Mouse (Mus musculus) midbrain, embryonic 10.5 days (tissue): ENCODE results near the gene Myo10. TPM values are rescaled to one million over a fixed set of nuclear protein-coding genes. Genes with fewer than 3 reads are reported as not detected.
A peak's percentile ranks its signal among the peaks of the same experiment; 100 is the strongest.

Experiments used
- DNase-seq: peaks from one replicate; pipeline ENCODE4 v3.0.0-alpha.2; 2017; ENCODE audit warnings: low spot score
- H3K27ac ChIP-seq: fragments of 300-500 bp; sonication (generic); replicated peaks from 2 replicates; pipeline ENCODE4 v1.5.1; 2016; ENCODE audit warnings: mild to moderate bottlenecking
- H3K27me3 ChIP-seq: fragments of 300-500 bp; sonication (generic); 2 replicates; pipeline ENCODE4 v1.6.1; 2016; ENCODE audit warnings: low read depth, mild to moderate bottlenecking; ENCODE audit not compliant: poor library complexity, severe bottlenecking
- H3K36me3 ChIP-seq: fragments of 300-500 bp; sonication (generic); 2 replicates; pipeline ENCODE4 v1.6.1; 2016; ENCODE audit warnings: mild to moderate bottlenecking, moderate library complexity
- H3K4me1 ChIP-seq: fragments of 300-500 bp; sonication (generic); 2 replicates; pipeline ENCODE4 v1.6.1; 2016
- H3K4me3 ChIP-seq: fragments of 300-500 bp; sonication (generic); 2 replicates; pipeline ENCODE4 v1.5.1; 2016; ENCODE audit warnings: mild to moderate bottlenecking, moderate library complexity
- H3K9me3 ChIP-seq: fragments of 300-500 bp; sonication (generic); replicated peaks from 2 replicates; pipeline ENCODE4 v1.6.1; 2016; ENCODE audit warnings: mild to moderate bottlenecking
- WGBS: fragments of 180-500 bp; shearing (Covaris S2); methylation state at CpG from one replicate; pipeline ENCODE4 v1.1.7; 2016; 5-methylcytosine and 5-hydroxymethylcytosine counted together
- polyA plus RNA-seq: library from polyadenylated mRNA; unstranded; fragments of >200 nt; fragmentation: Nextera tagmentation; extraction: Ambion mirVana; gene quantifications from 2 replicates; pipeline ENCODE4 v1.2.1, GENCODE M21; 2016

The Myo10 gene
- polyA plus RNA-seq, 1 experiment from 2014 or later, result 74.7 TPM

DNA sequence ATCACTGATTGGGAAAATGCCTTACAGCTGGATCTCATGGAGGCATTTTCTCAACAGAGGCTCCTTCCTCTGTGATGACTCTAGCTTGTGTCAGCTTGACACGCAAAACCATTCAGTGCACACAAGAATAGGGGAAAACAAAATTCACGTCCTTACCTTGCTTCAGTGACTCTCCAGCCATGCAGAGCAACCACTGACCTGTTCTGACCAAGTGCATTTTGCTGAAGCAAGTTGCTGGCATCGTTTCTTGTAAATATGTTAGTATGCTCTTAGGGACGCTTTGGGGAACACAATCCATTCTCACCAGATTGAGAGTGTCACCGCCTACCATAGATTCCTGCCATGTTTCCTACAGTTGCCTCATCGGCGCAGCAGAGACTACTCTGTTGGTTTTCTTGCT, 166.2 kb downstream of the Myo10 start:
- 0 out of 2 replicates have a peak, but pooled peaks cover 9% of the 10 kb centered on the region for H3K4me1 ChIP-seq
- no peak for DNase-seq
- no peaks in the 10 kb centered on the region for H3K9me3 ChIP-seq
- WGBS, result 89% methylated on average over 7 of the region's 7 CpGs
- no peak overlapping the region for H3K4me3 ChIP-seq
- H3K36me3 ChIP-seq, result peaks cover 98% of the 10 kb centered on the region
- no peaks in the 10 kb centered on the region for H3K27me3 ChIP-seq
- no peak overlapping the region for H3K27ac ChIP-seq

DNA sequence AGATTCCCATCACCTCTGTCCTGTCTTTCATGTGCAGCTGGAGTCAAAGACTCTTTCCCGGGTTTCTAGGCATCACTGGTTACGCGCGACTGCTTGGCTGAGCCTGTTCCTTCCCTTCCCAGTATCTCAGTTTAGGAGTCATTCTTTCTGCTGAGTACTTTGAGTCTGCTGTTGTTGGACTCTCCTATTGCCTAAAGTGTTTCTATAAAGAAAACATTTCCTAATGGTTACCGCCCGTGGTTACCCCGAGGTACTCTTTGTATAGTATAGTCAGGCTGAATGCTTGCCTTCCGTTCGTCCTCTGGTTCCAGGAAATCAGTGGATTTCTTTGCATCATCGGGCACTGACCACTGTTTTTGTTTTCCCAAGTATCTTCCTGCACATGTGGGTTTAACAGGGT, 166.9 kb downstream of the Myo10 start:
- WGBS, result 79% methylated on average over 10 of the region's 10 CpGs
- no peaks in the 10 kb centered on the region for H3K9me3 ChIP-seq
- no peaks in the 10 kb centered on the region for H3K27me3 ChIP-seq
- no peak overlapping the region for H3K4me3 ChIP-seq
- 0 out of 2 replicates have a peak, but pooled peaks cover 9% of the 10 kb centered on the region for H3K4me1 ChIP-seq
- no peak overlapping the region for H3K27ac ChIP-seq
- peaks cover 98% of the 10 kb centered on the region for H3K36me3 ChIP-seq
- DNase-seq, result no peak

DNA sequence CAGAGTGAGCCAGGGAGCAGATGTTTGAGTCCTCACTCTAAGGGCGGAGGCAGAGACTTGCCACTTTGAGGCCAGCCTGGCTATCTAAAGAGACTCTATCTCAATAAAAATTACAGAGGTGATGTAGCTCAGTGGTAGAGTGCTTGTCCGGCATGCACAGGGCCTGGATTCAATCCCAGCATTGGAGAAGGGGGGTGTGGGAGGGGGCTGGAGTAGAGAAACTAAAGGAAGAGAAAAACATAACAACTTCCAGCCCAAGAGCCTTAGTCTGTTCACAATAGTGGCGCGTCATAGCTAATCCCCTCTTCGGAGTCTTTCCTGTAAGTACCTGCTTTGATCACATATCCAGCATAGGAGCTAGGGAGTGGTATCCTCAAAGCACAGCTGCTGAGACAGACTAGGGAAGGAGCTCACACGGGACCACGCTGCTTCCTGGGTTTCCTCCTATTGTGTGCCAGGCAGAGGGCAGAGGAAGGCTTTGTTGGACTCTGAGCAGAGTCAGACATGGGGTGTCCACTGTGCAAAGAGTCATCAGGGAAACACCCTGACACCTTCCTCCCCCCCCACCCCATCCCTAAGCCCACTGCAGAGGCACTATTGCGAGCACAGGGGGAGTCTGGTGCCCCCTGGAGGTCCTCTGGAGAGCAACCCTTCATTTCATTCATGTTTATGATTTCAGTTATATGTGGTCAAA, 169.5 kb downstream of the Myo10 start:
- H3K9me3 ChIP-seq, result no peaks in the 10 kb centered on the region
- 78% methylated on average over 8 of the region's 8 CpGs for WGBS
- DNase-seq, result no peak
- 0 out of 2 replicates have a peak, but pooled peaks cover 9% of the 10 kb centered on the region for H3K4me1 ChIP-seq
- H3K27ac ChIP-seq, result no peak overlapping the region
- H3K36me3 ChIP-seq, result peaks cover 98% of the 10 kb centered on the region
- no peaks in the 10 kb centered on the region for H3K27me3 ChIP-seq
- no peak overlapping the region for H3K4me3 ChIP-seq

DNA sequence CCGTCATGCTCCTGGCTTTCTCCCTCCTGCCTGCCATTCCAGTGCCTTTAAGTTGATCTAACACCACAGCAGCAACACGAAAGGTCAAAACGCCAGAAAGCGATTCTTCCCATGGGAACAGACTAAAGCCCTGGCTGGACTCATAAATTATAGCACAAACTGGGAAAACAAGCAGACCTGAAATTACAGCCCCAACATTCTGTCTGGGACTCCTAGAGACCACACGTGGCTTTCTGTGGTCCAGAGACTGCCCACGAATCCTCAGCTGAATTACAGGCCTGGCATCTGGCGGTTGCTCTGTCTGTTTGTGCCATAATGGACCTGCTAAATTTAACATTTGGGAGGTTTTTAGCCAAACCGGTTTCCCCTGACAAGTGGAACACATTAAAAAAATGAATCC, 171.8 kb downstream of the Myo10 start:
- Histone ChIP-seq H3K27me3 (no peaks in the 10 kb centered on the region), H3K36me3 (peaks cover 98% of the 10 kb centered on the region), H3K9me3 (no peaks in the 10 kb centered on the region), H3K4me3 (no peak overlapping the region), H3K4me1 (0 out of 2 replicates have a peak, but pooled peaks cover 3% of the 10 kb centered on the region), H3K27ac (no peak overlapping the region)
- no peak for DNase-seq
- WGBS, result 90% methylated on average over 8 of the region's 8 CpGs

DNA sequence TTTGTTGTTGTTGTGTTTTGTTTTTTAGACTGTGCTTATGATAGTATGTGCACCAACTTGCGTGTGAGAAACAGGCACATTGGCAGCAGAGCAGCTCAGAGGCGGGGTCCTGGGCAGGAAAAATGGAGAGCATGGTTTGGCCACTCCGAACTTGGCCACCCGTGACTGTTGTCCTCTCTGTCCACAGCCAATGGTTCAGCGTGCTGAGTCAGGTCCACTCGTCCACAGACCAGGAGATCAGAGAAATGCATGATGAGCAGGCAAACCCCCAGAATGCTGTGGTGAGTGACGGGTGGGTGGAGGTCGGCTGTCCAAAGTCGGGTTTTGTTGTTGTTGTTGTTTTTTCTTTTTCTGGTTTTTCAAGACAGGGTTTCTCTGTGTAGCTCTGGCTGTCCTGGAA, 173.2 kb downstream of the Myo10 start:
- Histone ChIP-seq H3K9me3 (no peaks in the 10 kb centered on the region), H3K4me3 (no peak overlapping the region), H3K4me1 (no peaks in the 10 kb centered on the region), H3K27me3 (no peaks in the 10 kb centered on the region), H3K27ac (no peak overlapping the region), H3K36me3 (peaks cover 98% of the 10 kb centered on the region)
- 94% methylated on average over 9 of the region's 9 CpGs for WGBS
- no peak for DNase-seq

DNA sequence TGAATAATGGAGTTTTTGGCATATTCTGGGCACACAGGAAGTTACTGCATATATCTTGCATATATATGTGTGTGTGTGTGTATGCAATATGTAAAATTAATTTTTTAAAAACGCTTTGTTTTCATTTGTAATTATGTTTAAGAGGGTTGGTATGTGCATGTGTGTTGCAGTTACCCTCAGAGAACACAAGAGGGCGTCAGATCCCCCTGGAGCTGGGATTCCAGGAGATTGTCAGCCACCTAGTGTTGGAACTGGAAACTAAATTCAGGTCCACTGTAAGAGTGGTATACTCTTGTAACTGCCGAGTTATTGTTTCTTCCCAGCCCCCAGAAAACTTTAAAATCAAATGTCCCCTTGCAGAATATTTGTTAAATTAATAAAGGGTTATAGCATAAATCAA, 174.0 kb downstream of the Myo10 start:
- no peak for DNase-seq
- H3K36me3 ChIP-seq, result peaks cover 98% of the 10 kb centered on the region
- H3K27ac ChIP-seq, result no peak overlapping the region
- H3K4me3 ChIP-seq, result no peak overlapping the region
- WGBS, result 66% methylated on average over 3 of the region's 3 CpGs
- H3K4me1 ChIP-seq, result no peaks in the 10 kb centered on the region
- H3K27me3 ChIP-seq, result no peaks in the 10 kb centered on the region
- no peaks in the 10 kb centered on the region for H3K9me3 ChIP-seq

DNA sequence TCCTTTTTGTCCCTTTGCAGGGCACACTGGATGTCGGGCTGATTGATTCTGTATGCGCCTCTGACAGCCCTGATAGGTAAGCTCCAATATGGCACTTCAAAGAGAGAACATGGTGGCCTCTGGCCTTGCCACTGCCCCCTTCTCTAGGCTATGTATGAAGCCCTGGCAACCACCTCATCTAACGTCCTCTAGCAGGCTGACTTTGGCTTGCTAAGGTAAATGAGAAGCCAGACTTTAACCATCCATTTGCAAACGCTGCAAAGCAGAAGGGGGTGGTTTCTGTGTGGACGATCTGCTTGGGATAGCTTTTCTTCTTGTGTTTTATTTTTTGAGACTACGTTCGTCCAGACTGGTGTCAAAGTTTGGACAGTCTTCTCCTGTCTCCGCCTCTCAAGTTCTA, 174.9 kb downstream of the Myo10 start:
- Histone ChIP-seq H3K9me3 (no peaks in the 10 kb centered on the region), H3K4me3 (no peak overlapping the region), H3K36me3 (peaks cover 99% of the 10 kb centered on the region), H3K4me1 (no peaks in the 10 kb centered on the region), H3K27ac (no peak overlapping the region), H3K27me3 (no peaks in the 10 kb centered on the region)
- WGBS, result 91% methylated on average over 8 of the region's 8 CpGs
- no peak for DNase-seq

DNA sequence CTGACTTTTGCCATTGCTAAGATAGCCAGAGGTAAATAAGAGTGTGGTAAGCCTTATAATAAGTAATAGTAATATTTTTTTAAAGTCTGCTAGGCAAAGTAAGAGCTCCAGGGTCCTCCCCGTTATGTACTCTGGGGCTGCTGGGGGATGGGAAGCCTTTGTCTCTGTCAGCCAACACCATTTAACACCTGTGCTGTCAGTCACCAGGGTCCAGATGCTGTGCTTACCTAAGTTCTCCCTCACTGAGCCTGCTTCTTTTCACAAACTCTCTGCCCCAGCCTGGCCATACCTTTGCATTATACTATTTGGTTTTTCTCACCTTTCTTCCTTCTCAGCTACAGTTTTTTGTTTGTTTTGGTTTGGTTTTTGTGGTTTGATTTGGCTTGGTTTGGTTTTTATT, 175.6 kb downstream of the Myo10 start:
- no peak for DNase-seq
- 82% methylated on average over 1 of the region's 1 CpGs for WGBS
- H3K4me1 ChIP-seq, result no peaks in the 10 kb centered on the region
- peaks cover 100% of the 10 kb centered on the region for H3K36me3 ChIP-seq
- H3K27me3 ChIP-seq, result no peaks in the 10 kb centered on the region
- no peak overlapping the region for H3K27ac ChIP-seq
- H3K4me3 ChIP-seq, result no peak overlapping the region
- H3K9me3 ChIP-seq, result no peaks in the 10 kb centered on the region

DNA sequence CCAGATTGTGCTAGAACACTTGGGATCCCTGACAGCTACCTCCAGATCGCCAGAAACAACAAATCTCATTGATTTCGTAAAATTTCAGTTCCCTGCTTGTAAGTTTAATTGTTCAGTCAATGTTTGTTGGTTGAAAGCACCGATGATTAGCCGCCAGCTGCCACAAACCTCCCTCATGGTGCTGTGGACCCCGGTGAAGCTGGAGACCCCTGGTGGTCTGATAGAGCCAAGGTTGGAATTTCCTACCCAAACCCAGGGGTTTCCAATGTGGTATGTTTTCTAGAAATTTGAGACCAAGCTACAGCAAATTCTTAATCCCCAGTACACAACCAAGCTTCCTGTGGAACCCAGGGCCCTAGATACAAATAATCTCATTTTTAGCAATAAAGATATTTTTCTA, 179.4 kb downstream of the Myo10 start:
- H3K4me1 ChIP-seq, result no peaks in the 10 kb centered on the region
- no peaks in the 10 kb centered on the region for H3K27me3 ChIP-seq
- 93% methylated on average over 5 of the region's 5 CpGs for WGBS
- peaks cover 100% of the 10 kb centered on the region for H3K36me3 ChIP-seq
- no peak overlapping the region for H3K27ac ChIP-seq
- H3K9me3 ChIP-seq, result no peaks in the 10 kb centered on the region
- no peak overlapping the region for H3K4me3 ChIP-seq
- DNase-seq, result no peak

DNA sequence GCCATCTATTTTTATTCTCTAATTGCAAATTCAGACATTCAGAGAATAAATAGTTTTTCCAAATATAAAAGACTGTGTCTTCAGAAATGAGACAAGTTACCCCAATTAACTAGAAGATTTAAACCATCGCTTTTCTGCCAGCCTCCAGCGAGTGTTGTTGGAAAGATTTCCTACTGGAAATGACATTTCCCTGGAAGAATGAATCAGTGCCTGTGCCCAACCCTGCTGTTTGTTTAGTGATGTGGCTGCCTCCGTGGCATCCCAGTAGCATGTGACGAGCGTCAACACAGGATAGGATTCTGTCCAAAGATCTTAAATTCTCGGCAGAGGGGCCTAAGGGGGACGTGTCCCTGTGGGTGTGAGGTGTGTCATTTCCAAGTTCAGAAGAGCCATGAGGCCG, 179.9 kb downstream of the Myo10 start:
- no peak for DNase-seq
- Histone ChIP-seq H3K27me3 (no peaks in the 10 kb centered on the region), H3K27ac (no peak overlapping the region), H3K4me3 (no peak overlapping the region), H3K36me3 (peaks cover 100% of the 10 kb centered on the region), H3K4me1 (no peaks in the 10 kb centered on the region), H3K9me3 (no peaks in the 10 kb centered on the region)
- 88% methylated on average over 8 of the region's 8 CpGs for WGBS

DNA sequence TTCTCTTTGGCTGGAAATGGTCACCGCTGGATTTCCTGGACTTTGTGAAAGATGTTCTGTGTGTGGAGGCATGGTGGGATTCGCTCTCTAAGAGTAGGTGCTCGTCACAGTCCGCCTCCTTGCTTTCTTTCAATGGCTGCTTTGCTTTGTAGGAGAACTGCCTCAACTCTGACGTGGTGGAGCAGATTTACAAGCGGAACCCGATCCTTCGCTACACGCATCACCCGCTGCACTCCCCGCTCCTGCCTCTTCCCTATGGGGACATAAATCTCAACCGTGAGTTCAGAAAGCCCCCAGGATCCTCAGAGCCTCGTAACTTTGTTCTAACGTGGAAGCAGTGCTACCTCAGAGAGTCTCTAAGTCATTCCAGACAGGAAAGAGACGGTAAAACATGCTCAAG, 180.8 kb downstream of the Myo10 start:
- DNase-seq, result no peak
- no peaks in the 10 kb centered on the region for H3K9me3 ChIP-seq
- H3K4me1 ChIP-seq, result no peaks in the 10 kb centered on the region
- no peak overlapping the region for H3K4me3 ChIP-seq
- WGBS, result 91% methylated on average over 15 of the region's 15 CpGs
- no peak overlapping the region for H3K27ac ChIP-seq
- H3K27me3 ChIP-seq, result no peaks in the 10 kb centered on the region
- H3K36me3 ChIP-seq, result peaks cover 100% of the 10 kb centered on the region

DNA sequence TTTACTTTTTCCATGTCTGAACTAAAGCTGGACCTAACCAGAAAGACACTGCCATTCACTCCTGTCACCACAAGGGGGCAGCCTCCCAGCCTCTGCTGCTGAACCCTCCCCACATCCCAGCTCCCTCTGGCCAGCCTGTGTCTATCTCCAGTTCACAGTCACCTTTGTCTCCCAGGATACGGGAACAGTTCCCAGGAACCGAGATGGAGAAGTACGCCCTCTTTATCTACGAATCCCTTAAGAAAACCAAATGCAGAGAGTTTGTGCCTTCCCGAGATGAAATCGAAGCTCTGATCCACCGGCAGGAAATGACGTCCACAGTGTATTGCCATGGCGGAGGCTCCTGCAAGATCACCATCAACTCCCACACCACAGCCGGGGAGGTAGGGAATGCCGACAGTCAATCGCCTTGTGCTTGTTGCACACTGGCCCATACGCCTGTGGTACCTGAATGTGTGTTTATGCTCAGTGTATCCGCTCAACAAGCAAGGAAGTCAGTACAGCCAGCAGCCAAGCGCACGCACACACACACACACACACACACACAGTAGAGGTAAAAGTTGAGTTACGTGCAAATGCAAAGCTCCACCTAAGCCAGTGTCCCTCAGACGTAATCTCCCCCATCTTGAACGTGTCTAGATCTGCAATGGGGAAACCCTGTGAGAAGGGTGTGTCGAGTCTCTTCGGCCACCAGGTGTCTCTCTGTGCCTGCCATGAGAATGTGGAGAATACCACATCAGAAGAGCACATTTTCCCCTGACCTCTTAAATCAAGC, 183.2 kb downstream of the Myo10 start:
- H3K36me3 ChIP-seq, result peaks cover 100% of the 10 kb centered on the region
- peak; percentile 69 for DNase-seq

DNA sequence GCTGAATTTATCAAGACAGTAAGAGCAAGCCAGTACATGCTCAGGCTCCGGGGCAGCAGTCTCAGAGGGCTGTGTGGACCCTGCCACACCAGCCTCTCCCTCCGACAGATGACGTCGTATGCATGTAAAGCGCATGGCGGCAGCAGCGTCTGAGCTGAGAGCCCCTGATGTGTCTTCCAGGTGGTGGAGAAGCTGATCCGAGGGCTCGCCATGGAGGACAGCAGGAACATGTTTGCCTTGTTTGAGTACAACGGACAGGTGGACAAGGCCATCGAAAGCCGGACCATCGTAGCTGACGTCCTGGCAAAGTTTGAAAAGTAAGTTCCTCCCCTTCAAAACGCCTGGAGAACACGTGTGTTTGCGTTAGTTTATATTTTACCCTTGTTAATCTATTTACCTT, 184.0 kb downstream of the Myo10 start:
- WGBS, result 94% methylated on average over 17 of the region's 17 CpGs
- Histone ChIP-seq H3K4me3 (no peak overlapping the region), H3K36me3 (peaks cover 100% of the 10 kb centered on the region), H3K9me3 (no peaks in the 10 kb centered on the region), H3K27ac (no peak overlapping the region), H3K27me3 (no peaks in the 10 kb centered on the region), H3K4me1 (no peaks in the 10 kb centered on the region)
- DNase-seq, result no peak

More for the DNA sequence above, 183.2 kb downstream of the Myo10 start:
- no peaks in the 10 kb centered on the region for H3K27me3 ChIP-seq
- no peak overlapping the region for H3K27ac ChIP-seq
- no peak overlapping the region for H3K4me3 ChIP-seq
- WGBS, result 90% methylated on average over 21 of the region's 21 CpGs
- H3K9me3 ChIP-seq, result no peaks in the 10 kb centered on the region
- no peaks in the 10 kb centered on the region for H3K4me1 ChIP-seq
